Mouse (Mus musculus) spleen, adult 2 months (tissue): ENCODE measurements at regions not wholly inside any gene's neighbourhood (a gene's known extent, or its start where the extent isn't known, plus 50 kb on each side); places are given as distances from the start of the nearest gene placed in this dataset.

Experiments used
- CTCF ChIP-seq: fragments of 200-500 bp; IDR thresholded peaks from 2 replicates; pipeline ENCODE4 v1.5.1; 2011; ENCODE audit warnings: mild to moderate bottlenecking, inconsistent platforms; ENCODE audit not compliant: insufficient read depth, insufficient read length, insufficient replicate concordance; ENCODE audit errors: extremely low read depth
- POLR2A ChIP-seq: fragments of 200-500 bp; IDR thresholded peaks from 2 replicates; pipeline ENCODE4 v1.6.1; 2011; ENCODE audit warnings: low read depth, low read length, inconsistent platforms

GRCm38 (mm10) chr14:99788185-99788584 is 489.7 kb downstream of the Klf5 start:
- no peak for TF ChIP-seq POLR2A
- TF ChIP-seq CTCF: no peak
